Mouse (Mus musculus): ENCODE measurements around the gene Prap1. TPM values are rescaled to one million over a fixed set of nuclear protein-coding genes. Genes with fewer than 3 reads are reported as not detected.

Gene Prap1
- polyA plus RNA-seq (2021; fragmentation: Nextera tagmentation): not detected in 2 replicates
- long read RNA-seq, experiment 1: 0 reads
- long read RNA-seq, experiment 2: 0 reads

GRCm38 (mm10) chr7:140092924-140093528, at the start of gene Prap1:
Gene Prap1, plus strand, starts transcription at chr7:140093395.

GRCm38 (mm10) chr7:140048361-140049114, 44.7 kb upstream of the Prap1 start, which contains the start of gene Msx3:
Gene Msx3, minus strand, starts transcription at chr7:140049089.

GRCm38 (mm10) chr7:140082242-140082678, 10.9 kb upstream of the Prap1 start, which contains the start of gene Caly:
Gene Caly, minus strand, starts transcription at chr7:140082548.

GRCm38 (mm10) chr7:140101993-140102860, 9.0 kb downstream of the Prap1 start, which contains the start of gene Fuom:
Gene Fuom, minus strand, starts transcription at chr7:140102441.

DNA sequence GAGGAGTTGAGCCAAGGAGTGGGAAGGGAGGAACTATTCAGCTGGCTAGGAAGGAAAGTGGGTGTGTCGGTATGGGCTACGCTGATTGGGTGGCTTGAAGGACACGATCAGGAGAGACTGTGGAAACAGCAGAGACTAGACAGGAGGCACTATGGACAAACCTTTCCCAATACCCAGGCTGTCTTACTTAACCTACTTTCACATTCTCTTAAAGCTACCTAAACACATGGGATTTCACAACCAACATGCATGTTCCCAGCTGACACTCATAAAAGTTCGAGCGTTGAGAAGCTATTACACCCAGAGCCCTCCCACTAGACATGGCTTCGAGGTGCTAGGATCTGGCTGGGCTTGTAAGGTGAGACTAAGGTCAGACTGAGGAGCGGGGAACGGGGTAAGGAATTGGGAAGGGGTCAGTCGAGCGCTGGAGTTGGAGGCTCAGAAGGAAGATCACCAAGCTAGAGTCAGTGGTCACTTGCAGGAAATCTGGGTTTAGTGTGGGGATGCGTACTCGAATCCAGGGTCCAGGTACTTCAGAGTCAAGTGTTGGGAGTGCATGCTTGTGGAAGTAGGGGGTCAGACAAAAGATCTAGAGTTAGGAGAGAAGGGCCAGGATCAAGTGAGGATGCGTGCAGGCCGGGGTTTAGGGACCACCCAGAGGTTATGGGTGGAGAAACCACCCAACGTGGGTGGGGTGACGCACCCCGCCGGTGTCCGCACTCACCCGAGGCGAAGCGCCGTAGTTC, 22.6 kb downstream of the Prap1 start, which contains the start of gene Paox:
Paox (plus strand) TSS at position 217 of the 746 bp plus-strand sequence.

GRCm38 (mm10) chr7:140116329-140117054, 23.3 kb downstream of the Prap1 start, which contains the start of gene Echs1:
Gene Echs1, minus strand, starts transcription at chr7:140116476.

DNA sequence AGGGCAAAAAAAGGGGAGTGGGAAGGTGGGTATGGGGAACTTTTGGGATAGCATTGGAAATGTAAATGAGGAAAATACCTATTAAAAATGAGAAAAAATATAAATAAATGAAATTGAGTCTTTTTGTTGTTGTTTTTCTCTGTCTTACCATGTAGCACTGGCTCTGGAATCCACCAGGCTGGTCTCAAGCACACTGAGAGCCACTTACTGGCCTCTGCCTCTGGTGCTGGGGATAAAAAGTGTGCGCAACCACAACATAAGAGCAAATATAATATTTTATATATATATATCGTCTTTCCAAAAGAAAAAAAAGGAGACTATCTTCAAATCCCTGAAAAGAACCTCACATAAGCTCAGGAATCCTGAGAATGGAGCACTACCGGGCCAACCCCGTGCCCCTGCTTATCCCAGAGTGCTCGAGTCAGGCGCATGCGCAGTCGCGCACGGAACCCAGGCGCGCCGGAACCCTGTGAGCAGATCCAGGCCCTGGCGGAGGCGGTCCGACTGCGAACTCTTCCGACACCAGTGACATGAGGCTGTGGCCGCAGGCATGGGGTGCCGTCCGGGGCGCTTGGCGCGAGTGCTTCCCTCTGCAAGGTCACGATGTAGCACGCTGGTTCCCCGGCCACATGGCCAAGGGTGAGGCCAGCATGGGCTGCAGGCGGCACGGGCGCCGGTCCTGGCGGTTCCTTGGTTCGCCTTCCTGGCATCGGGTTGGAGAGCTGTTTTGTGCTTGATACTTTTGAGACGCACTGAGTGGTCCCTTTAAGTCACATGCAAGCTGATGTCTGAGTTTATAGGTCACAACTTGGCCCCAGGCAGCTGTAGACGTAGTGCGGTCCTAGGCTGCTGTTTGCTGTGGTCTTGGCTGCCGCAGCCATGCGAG, 44.2 kb downstream of the Prap1 start, which contains the start of gene Mtg1:
Mtg1 (plus strand) TSS at position 430 of the 886 bp plus-strand sequence.

Other genes with a start within 250 kb of the Prap1 start
- gene Kndc1, start 198.7 kb upstream of the Prap1 start, polyA plus RNA-seq (2021; fragmentation: Nextera tagmentation): 14.1 and 22.4 TPM in 2 replicates
- not detected in 2 replicates for gene Utf1, start 149.6 kb upstream of the Prap1 start, polyA plus RNA-seq (2021; fragmentation: Nextera tagmentation)
- gene 6430531B16Rik, start 114.6 kb upstream of the Prap1 start, polyA plus RNA-seq (2021; fragmentation: Nextera tagmentation): 0.82 and 1.3 TPM in 2 replicates
- gene Adam8, start 100.8 kb upstream of the Prap1 start, polyA plus RNA-seq (2021; fragmentation: Nextera tagmentation): 0.46 and 0.47 TPM in 2 replicates
- gene Zfp511, start 57.0 kb upstream of the Prap1 start, polyA plus RNA-seq (2021; fragmentation: Nextera tagmentation): 36.5 and 53.0 TPM in 2 replicates
- gene Tubgcp2, start 56.7 kb upstream of the Prap1 start, polyA plus RNA-seq (2021; fragmentation: Nextera tagmentation): 22.3 and 31.9 TPM in 2 replicates
- gene Msx3, start 44.3 kb upstream of the Prap1 start, polyA plus RNA-seq (2021; fragmentation: Nextera tagmentation): not detected in 2 replicates
- gene Caly, start 10.8 kb upstream of the Prap1 start, polyA plus RNA-seq (2021; fragmentation: Nextera tagmentation): 444 and 556 TPM in 2 replicates
- gene Fuom, start 9.0 kb downstream of the Prap1 start, polyA plus RNA-seq (2021; fragmentation: Nextera tagmentation): 114 and 131 TPM in 2 replicates
- 4.3 and 5.1 TPM in 2 replicates for gene Paox, start 22.4 kb downstream of the Prap1 start, polyA plus RNA-seq (2021; fragmentation: Nextera tagmentation)
- gene Echs1, start 23.1 kb downstream of the Prap1 start, polyA plus RNA-seq (2021; fragmentation: Nextera tagmentation): 107 and 129 TPM in 2 replicates
- 35.5 and 55.8 TPM in 2 replicates for gene Mtg1, start 44.2 kb downstream of the Prap1 start, polyA plus RNA-seq (2021; fragmentation: Nextera tagmentation)
- 53.6 and 65.3 TPM in 2 replicates for gene Sprn, start 61.5 kb downstream of the Prap1 start, polyA plus RNA-seq (2021; fragmentation: Nextera tagmentation)
- not detected in 2 replicates for gene Olfr522, start 71.4 kb downstream of the Prap1 start, polyA plus RNA-seq (2021; fragmentation: Nextera tagmentation)
- not detected in 2 replicates for gene Olfr523, start 79.8 kb downstream of the Prap1 start, polyA plus RNA-seq (2021; fragmentation: Nextera tagmentation)
- gene Olfr524, start 112.6 kb downstream of the Prap1 start, polyA plus RNA-seq (2021; fragmentation: Nextera tagmentation): not detected in 2 replicates
- not detected in 2 replicates for gene Cd163l1, start 124.9 kb downstream of the Prap1 start, polyA plus RNA-seq (2021; fragmentation: Nextera tagmentation)
- not detected in 2 replicates for gene 5830411N06Rik, start 153.9 kb downstream of the Prap1 start, polyA plus RNA-seq (2021; fragmentation: Nextera tagmentation)
- gene Olfr525, start 227.5 kb downstream of the Prap1 start, polyA plus RNA-seq (2021; fragmentation: Nextera tagmentation): not detected in 2 replicates
- gene Olfr527, start 240.6 kb downstream of the Prap1 start, polyA plus RNA-seq (2021; fragmentation: Nextera tagmentation): not detected in 2 replicates